Mouse (Mus musculus) mouse embryonic stem cell (cell line): ENCODE data around the gene Tfdp1.

Experiments used
- in situ Hi-C, 2 experiments: fragments of 300-500 bp; cut with MboI; formaldehyde crosslinking; loops; 1 replicate in 1 of 2; 3 replicates in 1 of 2; pipeline ENCODE4 v1.14.3; 2019 to 2020; ENCODE audit warnings: low sequenced_read_pairs in 2 of 2, low pct_unique_long_range_greater_than_20kb in 1 of 2, mixed read lengths in 1 of 2; ENCODE audit not compliant: unreplicated experiment in 1 of 2

Gene Tfdp1

GRCm38 (mm10) chr8:13404666-13405131 lies 66.1 kb downstream of the Tfdp1 start, which contains the start of gene Grk1:
TSS of gene Grk1 (plus strand) at chr8:13405081.
- in situ Hi-C loops: loop anchor here in 1 of 2 experiments (25.0 kb wide), 1 partner anchor 358 kb away; the partner anchor contains the start of gene Cdc16

GRCm38 (mm10) chr8:13406011-13406410 lies 67.5 kb downstream of the Tfdp1 start:
- in situ Hi-C loops: loop anchor here in 1 of 2 experiments (25.0 kb wide), 1 partner anchor 356 kb away; the partner anchor contains the start of gene Cdc16

- in situ Hi-C loops: loop anchor here (5.0 to 25.0 kb wide), 2 partner anchors 341 to 351 kb away; partner anchors contain the start of gene Cdc16 (in 1 of the 2)
Measured at GRCm38 (mm10) chr8:13411597-13411996, 73.0 kb downstream of the Tfdp1 start.

DNA sequence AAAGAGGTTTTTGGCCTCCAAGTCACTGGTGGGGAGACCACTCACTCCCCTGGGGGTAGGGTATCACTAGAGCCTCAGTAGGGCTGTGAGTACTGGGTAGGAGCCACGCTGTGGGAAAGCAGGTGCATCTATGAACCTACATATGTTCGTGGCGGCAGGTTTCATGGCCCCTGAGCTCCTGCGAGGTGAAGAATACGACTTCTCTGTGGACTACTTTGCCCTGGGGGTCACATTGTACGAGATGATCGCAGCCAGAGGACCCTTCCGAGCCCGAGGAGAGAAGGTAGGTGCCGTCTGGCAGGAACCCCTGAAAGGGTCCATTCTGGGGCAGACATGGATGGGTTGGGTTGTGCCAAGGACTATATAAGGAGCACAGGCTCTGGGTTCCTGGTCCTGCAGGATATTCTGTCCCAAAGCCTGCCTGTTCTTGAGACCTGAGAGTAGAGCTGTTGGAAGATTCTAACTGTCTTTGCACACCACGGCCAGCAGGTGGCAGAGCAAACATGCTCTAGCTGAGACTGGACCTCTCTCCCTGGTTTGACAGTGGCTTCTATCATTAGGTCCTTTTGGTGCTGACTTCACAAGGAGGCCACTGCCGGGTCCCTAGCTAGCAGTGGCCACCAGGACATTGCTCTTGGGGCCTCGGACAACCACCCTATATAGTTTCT lies 74.5 kb downstream of the Tfdp1 start:
- in situ Hi-C loops: loop anchor here (5.0 to 25.0 kb wide), 2 partner anchors 339 to 349 kb away; partner anchors contain the start of gene Cdc16 (in 1 of the 2)

DNA sequence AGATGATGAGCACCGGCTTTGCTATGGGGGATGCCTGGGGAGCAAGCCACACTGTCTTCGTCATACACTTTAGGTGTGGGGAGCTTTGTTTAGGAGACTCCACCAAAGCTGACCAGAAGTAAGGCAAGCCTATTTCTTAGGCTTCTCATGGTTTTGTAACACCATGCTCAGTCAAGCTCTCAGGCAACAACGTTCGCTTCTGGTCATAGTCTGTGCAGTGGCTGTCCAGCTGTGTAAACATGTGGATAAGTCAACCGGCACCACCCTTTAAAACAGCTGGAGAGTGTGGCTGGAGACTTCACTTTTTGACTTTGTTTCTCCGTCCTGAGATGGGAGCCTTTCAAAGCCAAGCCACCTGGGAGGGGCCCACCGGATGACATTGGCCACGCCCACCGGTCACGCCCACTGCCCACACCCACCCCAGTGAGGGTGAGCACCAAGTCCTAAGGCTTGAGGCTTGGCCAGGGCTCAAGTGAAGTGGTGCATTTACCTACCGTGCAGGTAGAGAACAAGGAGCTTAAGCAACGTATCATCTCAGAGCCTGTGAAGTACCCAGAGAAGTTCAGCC lies 75.4 kb downstream of the Tfdp1 start:
- in situ Hi-C loops: loop anchor here (5.0 to 25.0 kb wide), 2 partner anchors 338 to 348 kb away; partner anchors contain the start of gene Cdc16 (in 1 of the 2)

DNA sequence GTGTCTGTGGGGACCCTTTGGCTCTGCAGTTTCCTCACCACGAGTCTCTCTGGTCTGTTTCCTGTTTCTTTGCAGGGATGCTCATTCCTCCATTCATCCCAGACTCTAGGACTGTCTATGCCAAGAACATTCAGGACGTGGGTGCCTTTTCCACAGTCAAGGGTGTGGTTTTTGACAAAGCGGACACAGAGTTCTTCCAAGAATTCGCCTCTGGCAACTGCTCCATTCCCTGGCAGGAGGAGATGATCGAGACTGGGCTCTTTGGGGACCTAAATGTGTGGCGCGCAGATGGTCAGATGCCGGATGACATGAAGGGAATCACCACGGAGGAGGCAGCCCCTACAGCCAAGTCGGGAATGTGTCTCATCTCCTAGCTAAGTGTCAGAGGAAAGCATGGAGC lies 77.3 kb downstream of the Tfdp1 start:
- in situ Hi-C loops: loop anchor here in 1 of 2 experiments (25.0 kb wide), 1 partner anchor 346 kb away; the partner anchor contains the start of gene Cdc16

DNA sequence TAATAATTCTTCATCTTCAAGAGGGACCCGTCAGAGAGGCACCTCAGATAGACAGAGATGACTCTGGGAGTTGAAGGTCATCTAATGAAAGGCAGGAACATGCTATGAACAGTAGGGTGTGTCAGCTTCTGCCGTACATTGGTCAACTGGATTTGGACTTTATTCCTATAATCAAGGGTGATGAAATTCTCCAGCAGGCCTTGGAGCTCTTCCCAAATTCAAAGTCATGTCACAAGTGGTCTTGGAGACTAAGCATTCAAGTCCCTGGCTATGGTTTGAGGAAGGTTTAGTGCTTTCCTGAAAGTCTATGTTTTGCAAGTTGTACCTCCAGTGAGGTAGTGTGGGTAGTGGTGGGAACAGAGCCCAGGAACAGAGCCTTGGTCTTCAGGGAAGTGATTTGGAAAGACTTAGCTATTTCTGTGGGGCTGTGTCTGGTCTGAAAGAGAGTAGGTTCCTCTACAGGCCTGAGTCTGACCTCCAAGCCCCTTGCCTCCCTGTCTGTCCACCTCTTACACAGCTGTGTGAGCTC lies 80.6 kb downstream of the Tfdp1 start:
- in situ Hi-C loops: loop anchor here in 1 of 2 experiments (25.0 kb wide), 1 partner anchor 343 kb away; the partner anchor contains the start of gene Cdc16

DNA sequence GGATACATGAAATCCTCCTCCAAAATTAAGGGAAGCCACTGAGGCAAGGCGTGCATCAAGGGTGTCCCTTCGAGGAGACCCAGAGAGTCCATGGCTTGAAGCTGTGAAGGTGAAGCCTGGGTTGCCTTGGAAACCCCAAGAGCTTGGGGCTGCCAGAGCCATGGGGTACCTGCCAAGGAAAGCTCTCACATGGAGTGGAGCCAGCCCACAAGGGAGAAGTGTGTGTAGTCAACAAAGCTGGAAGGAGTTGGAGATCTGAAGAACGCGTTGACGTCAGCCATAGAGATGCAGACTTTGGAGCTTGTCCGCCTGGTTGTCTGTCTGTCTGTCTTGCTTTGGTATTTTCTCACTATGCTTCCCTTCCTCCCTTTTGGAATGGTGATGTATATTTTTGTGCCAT lies 82.4 kb downstream of the Tfdp1 start:
- in situ Hi-C loops: loop anchor here in 1 of 2 experiments (25.0 kb wide), 1 partner anchor 341 kb away; the partner anchor contains the start of gene Cdc16

DNA sequence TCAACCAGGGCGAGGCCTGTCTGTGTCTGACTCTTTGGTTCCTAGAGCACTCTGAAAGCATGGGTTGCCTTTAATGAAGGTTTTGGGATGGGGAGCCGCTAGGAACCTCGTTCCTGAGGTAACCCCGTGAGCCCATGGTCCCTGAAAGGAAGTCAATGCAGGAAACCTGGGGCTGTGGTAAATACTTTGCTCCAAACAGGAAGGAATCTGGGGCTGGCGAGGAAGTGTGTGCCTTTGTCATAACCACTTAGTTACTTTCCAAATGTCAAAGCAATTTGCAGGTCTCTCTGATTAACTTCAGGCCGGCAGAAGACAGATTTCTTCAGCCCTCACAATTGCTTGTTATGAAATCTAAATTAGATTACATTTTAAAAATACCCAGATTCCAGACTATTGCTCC lies 88.8 kb downstream of the Tfdp1 start:
- in situ Hi-C loops: no loop called here
